Mouse (Mus musculus) cerebellum, adult (tissue): Measurements from ENCODE around the gene Olfr1023.

Source experiments
- ATAC-seq: cut with Nextera tagmentation; 2 replicates; pipeline ENCODE4 v1.9.2; 2017; ENCODE audit warnings: mild to moderate bottlenecking, moderate library complexity, mixed read lengths; ENCODE audit not compliant: insufficient number of reproducible peaks, low FRiP score, low TSS enrichment

Gene Olfr1023

GRCm38 (mm10) chr2:85885340-85885739 is at the start of gene Olfr1023:
Olfr1023 (plus strand) TSS chr2:85885640.
- no peak for ATAC-seq

GRCm38 (mm10) chr2:85845383-85845782 is 40.1 kb upstream of the Olfr1023 start, which contains the start of gene Olfr1019:
Olfr1019 (minus strand) TSS chr2:85845483.
- ATAC-seq, result no peak

- ATAC-seq, result no peak
Measured at GRCm38 (mm10) chr2:85846730-85847129, 38.7 kb upstream of the Olfr1023 start, which contains the start of gene Olfr1020. Olfr1020 (plus strand) TSS chr2:85847030.

GRCm38 (mm10) chr2:85868294-85868693 is 17.1 kb upstream of the Olfr1023 start, which contains the start of gene Olfr1022:
Olfr1022 (plus strand) TSS chr2:85868594.
- no peak for ATAC-seq

- no peak for ATAC-seq
Measured at GRCm38 (mm10) chr2:85904952-85905351, 19.5 kb downstream of the Olfr1023 start, which contains the start of gene Olfr1024. Olfr1024 (minus strand) TSS chr2:85905052.

- no peak for ATAC-seq
Measured at GRCm38 (mm10) chr2:85913197-85913596, 27.8 kb downstream of the Olfr1023 start.

- ATAC-seq, result no peak
Measured at GRCm38 (mm10) chr2:85914893-85915292, 29.5 kb downstream of the Olfr1023 start, which contains the start of gene Olfr1025-ps1. Olfr1025-ps1 (plus strand) TSS chr2:85915193.

GRCm38 (mm10) chr2:85921258-85921657 is 35.8 kb downstream of the Olfr1023 start, which contains the start of gene Olfr1026:
Olfr1026 (plus strand) TSS chr2:85921558.
- no peak for ATAC-seq
